Mouse (Mus musculus) heart, adult 8-10 months (tissue): Measurements from ENCODE around the gene Guca2a. TPM values are rescaled to one million over a fixed set of nuclear protein-coding genes. Genes with fewer than 3 reads are reported as not detected.

ENCODE experiments used
- total RNA-seq, 4 experiments: library from RNA; stranded (reverse); gene quantifications; 2 replicates each; pipeline ENCODE4 v1.2.4; 2022

Gene Guca2a
- total RNA-seq, 4 experiments from 2014 or later = not detected

Other genes with a start within 250 kb of the Guca2a start
- gene Ccdc30, start 222.2 kb upstream of the Guca2a start, total RNA-seq = 1 to 10 TPM in 1 of 4 experiments, under 1 TPM in 2, not detected in 1; 0.19 to 1.3 (median 0.44) TPM
- gene Ppcs, start 215.3 kb upstream of the Guca2a start, total RNA-seq = 10 to 100 TPM in 3 of 4 experiments, 1 to 10 TPM in 1; 6.2 to 13.3 (median 11.9) TPM
- not detected for gene Zmynd12, start 214.9 kb upstream of the Guca2a start, total RNA-seq
- gene Rimkla, start 145.1 kb upstream of the Guca2a start, total RNA-seq = 1 to 10 TPM in 1 of 4 experiments, under 1 TPM in 3; 0.38 to 1.1 (median 0.72) TPM
- gene Foxj3, start 100.7 kb upstream of the Guca2a start, total RNA-seq = 10 to 100 TPM; 29.3 to 31.3 (median 29.7) TPM
- gene Frg2f1, start 98.2 kb upstream of the Guca2a start, total RNA-seq = 1 to 10 TPM; 3.6 to 6.7 (median 5.8) TPM
- under 1 TPM in 2 of 4 experiments, not detected in 2; 0.49 to 0.75 TPM for gene Guca2b, start 21.2 kb downstream of the Guca2a start, total RNA-seq
- 10 to 100 TPM in 2 of 4 experiments, 1 to 10 TPM in 2; 7.4 to 11.0 (median 9.2) TPM for gene Hivep3, start 96.1 kb downstream of the Guca2a start, total RNA-seq